Mouse (Mus musculus): ENCODE results near the gene Siah2.

The Siah2 gene

DNA sequence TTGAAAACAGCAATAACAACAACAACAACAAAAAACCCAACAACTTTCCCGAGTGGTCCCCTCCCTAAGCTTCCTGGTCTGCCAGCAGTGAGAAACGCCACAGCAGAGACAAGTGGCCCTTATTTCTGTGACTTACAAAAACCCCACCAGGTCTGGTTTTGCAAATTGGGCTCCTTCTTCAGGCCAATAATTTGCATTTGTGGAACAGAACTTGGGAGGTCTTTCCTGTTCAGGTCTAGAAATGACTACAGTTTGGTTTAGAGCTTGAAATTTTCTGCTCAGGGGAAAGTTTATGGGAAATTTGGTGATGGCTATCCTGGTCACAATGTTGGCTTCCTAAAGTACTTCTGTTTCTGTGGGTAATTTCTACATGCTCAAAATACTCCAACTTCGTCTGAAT, 4.6 kb upstream of the Siah2 start:
- in situ Hi-C loops (cut with MboI, MseI): loop anchor here (25.0 kb wide), 1 partner anchor 1890 kb away; no protein-coding TSS in a partner anchor

- in situ Hi-C loops (cut with MboI, MseI): loop anchor here (25.0 kb wide), 1 partner anchor 1892 kb away; no protein-coding TSS in a partner anchor
Observed at GRCm38 (mm10) chr3:58695507-58695906, 3.3 kb upstream of the Siah2 start.

DNA sequence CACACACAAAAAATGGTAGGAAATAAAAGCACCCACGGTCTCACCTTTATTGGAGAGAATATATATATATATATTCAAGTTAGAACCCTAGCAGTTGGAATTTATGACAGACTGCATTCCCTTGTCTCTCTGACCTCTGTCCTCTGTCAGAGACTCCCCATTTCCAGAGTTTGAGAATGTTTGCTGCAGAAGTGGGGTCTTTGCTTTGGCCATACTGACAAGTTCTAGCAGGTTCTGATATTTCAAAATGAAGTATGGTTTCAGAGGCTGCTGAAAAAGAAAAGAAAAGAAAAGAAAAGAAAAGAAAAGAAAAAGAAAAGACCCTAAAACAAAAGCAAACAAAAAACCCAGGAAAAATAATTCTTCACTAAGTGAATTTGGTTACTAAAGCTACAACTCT, 2.8 kb upstream of the Siah2 start:
- in situ Hi-C loops (cut with MboI, MseI): loop anchor here (25.0 kb wide), 1 partner anchor 1892 kb away; no protein-coding TSS in a partner anchor

- in situ Hi-C loops (cut with MboI, MseI): loop anchor here (5.0 to 25.0 kb wide), 2 partner anchors 111 to 1894 kb away; no protein-coding TSS in a partner anchor
Observed at GRCm38 (mm10) chr3:58693331-58693730, 1.1 kb upstream of the Siah2 start.

DNA sequence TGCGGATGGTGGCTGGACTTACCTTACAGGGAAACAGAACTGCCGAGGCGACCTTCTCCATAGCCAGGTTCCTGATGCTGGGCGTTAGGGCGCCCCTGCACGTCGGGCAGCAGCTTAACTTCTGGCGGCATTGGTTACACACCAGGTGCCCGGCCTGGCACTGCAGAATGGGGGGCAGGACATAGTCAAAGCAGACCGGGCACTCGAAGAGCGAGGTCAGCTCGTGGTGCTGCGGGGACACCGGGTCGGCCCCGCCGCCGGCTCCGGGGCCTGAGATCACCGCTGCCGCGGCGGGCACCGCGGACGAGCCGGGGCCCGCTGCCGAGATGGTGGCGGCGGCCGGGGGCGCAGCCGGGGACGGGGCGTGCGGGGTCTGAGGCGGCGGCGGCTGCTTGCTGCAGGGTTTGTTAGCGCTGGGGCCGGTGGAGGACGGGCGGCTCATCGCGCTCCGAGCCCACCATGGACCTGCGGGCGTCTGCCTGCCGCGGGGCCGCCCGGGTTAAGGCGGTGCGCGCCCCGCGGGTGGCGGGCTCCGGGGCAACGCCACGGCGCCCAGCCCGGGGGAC, 743 bp downstream of the Siah2 start:
- in situ Hi-C loops (cut with MboI, MseI): loop anchor here (5.0 to 25.0 kb wide), 2 partner anchors 109 to 1896 kb away; no protein-coding TSS in a partner anchor

DNA sequence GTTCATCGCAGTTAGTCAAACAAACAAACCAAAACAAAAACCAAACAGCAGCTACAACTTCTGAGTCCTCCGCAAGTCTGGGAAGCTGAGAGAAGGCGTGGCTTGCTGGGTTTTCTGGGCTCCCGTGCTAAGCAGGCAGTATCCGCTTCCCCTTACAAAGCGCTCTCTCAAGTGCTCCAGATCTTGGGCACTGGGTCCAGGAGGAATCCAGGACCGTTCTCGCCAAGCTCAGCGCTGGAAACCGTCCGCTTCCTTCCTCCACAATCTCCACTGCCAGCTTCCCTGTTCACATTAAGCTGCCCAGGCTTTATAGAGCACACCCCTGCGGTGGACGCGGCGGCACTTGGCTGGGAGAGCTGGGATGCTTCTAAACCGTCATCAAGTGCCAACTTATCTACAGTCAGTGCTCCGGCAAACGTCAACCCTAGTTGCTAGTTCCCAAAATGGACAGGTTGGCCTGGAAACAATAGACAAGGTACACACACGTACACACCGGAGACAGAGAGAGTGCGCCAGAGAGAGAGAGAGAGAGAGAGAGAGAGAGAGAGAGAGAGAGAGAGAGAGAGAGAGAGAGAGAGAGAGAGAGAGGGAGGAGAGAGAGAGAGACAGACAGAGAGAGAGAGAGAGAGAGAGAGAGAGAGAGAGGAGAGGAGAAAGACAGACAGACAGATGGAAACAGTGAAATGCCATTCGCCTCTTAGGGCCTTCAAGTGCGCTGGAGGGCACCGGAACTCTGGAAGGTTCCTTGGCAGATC, 1.4 kb downstream of the Siah2 start:
- in situ Hi-C loops (cut with MboI, MseI): loop anchor here (5.0 to 25.0 kb wide), 2 partner anchors 108 to 1897 kb away; no protein-coding TSS in a partner anchor

- in situ Hi-C loops (cut with MboI, MseI): loop anchor here (5.0 to 25.0 kb wide), 2 partner anchors 107 to 1898 kb away; no protein-coding TSS in a partner anchor
Observed at GRCm38 (mm10) chr3:58689721-58690120, 2.5 kb downstream of the Siah2 start.

DNA sequence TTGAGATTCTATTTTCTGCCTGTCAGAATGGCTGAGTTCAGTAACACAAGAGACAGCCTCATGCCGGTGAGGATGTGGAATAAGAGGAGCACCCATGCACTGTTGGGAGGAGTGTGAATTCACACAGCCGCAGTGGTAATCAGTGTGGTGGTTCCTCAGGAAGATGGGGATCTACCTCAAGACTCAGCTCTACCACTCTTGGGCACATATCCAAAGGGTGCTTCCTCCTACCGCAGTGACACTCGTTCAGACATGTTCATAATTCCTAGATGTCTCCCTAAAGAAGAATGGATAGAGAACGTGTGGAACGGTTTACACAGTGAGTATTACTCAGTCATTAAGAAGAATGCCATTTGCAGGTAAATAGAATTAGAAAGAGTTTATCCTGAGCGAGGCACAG, 3.1 kb downstream of the Siah2 start:
- in situ Hi-C loops (cut with MboI, MseI): loop anchor here (25.0 kb wide), 1 partner anchor 1898 kb away; no protein-coding TSS in a partner anchor

GRCm38 (mm10) chr3:58688551-58688950, 3.6 kb downstream of the Siah2 start:
- in situ Hi-C loops (cut with MboI, MseI): loop anchor here (25.0 kb wide), 1 partner anchor 1899 kb away; no protein-coding TSS in a partner anchor

- in situ Hi-C loops (cut with MboI, MseI): loop anchor here (25.0 kb wide), 1 partner anchor 1900 kb away; no protein-coding TSS in a partner anchor
Observed at GRCm38 (mm10) chr3:58686922-58687284, 5.3 kb downstream of the Siah2 start.

- in situ Hi-C loops (cut with MboI, MseI): loop anchor here (25.0 kb wide), 1 partner anchor 1901 kb away; no protein-coding TSS in a partner anchor
Observed at GRCm38 (mm10) chr3:58686206-58686921, 5.8 kb downstream of the Siah2 start.

DNA sequence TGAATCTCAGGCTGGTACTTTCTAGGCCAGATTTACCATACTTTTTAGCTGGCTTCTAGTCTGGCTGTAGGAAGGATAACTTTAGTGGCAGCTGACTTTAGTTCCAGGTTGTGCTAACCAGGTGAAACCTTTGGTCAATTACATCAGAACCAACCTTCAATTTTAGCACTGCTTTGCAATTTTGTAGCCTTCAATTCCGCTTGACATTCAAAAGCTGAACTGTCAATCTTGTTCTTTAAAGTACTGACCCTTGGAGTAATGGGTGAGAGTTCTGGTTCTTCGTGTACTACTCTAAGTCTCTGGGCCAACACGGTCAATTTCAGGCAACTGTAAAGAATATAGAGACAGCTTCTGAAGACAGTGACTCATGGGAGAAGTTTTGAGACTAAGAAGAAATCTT, 6.8 kb downstream of the Siah2 start:
- in situ Hi-C loops (cut with MboI, MseI): loop anchor here (25.0 kb wide), 1 partner anchor 1902 kb away; no protein-coding TSS in a partner anchor

DNA sequence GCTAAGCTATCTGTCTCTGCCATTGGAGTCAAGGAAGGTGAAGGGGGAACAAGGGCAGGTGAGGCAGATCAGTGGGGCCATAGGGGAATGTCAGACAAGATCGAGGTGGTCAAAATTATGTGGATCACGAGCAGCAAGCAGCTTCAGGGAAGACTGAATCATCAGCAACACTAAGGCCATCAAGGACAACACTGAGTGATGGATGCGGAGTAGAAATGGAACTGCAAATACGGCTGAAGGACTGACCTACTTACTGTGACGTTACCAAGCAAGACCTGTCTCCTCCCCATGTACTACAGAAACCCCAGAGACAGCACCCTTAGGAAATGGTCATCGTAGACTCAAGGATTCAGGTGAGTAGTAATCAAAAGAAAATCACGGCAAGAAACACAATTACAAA, 8.9 kb downstream of the Siah2 start:
- in situ Hi-C loops (cut with MboI, MseI): loop anchor here (25.0 kb wide), 1 partner anchor 1904 kb away; no protein-coding TSS in a partner anchor

GRCm38 (mm10) chr3:58682336-58682735, 9.9 kb downstream of the Siah2 start:
- in situ Hi-C loops (cut with MboI, MseI): loop anchor here (25.0 kb wide), 1 partner anchor 1905 kb away; no protein-coding TSS in a partner anchor

DNA sequence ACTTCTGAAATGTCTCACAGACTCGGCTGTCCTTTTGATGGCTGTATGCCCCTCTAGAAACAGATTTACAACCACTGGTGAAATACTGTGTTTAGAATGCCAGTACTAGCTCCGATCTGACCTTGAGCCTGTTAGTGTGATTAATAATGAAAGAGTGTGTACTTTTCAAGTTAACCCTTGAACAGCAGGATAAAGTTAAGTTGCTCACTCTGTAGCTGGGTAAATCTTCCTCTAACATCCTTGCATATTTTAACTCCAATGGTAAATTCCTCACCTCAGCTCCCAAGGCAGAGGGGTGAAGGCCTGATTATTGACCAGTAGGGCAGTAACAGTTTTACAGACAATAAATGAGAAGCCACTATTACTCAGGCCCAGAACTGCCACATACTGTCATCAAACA, 10.4 kb downstream of the Siah2 start:
- in situ Hi-C loops (cut with MboI, MseI): loop anchor here (25.0 kb wide), 1 partner anchor 1905 kb away; no protein-coding TSS in a partner anchor

DNA sequence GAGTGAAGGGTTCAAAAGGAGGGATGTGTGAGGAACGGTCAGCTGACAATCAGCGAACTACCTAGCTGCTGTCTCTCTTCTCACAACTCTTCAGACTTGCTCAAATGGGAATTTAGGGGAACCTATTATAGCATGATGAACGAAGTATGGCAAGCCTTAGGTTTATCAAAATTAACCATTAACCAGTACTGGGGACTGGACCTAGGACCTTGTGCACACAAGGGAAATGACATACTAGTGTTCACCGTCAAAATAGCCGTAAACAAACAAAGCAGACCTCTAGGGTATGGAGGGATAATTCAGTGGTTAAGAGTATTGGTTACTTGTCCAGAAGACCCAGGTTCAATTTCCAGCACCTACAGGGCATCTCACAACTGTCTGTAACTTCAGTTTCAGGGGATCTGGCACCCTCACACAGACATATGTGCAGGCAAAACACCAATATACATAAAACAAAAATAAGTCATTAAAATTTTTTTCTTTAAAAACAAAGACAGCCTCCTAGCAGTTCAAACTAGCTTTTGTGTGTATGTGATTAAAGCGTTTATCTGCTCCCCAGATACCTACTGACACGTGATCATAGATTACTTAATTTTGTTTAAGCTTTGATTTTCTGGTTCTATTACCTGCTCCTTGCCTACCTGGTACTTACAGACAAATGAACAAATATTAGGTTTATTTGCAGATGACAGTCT, 11.1 kb downstream of the Siah2 start:
- in situ Hi-C loops (cut with MboI, MseI): loop anchor here (25.0 kb wide), 1 partner anchor 1906 kb away; no protein-coding TSS in a partner anchor

GRCm38 (mm10) chr3:58679996-58680395, 12.2 kb downstream of the Siah2 start:
- in situ Hi-C loops (cut with MboI, MseI): loop anchor here (25.0 kb wide), 1 partner anchor 1907 kb away; no protein-coding TSS in a partner anchor

DNA sequence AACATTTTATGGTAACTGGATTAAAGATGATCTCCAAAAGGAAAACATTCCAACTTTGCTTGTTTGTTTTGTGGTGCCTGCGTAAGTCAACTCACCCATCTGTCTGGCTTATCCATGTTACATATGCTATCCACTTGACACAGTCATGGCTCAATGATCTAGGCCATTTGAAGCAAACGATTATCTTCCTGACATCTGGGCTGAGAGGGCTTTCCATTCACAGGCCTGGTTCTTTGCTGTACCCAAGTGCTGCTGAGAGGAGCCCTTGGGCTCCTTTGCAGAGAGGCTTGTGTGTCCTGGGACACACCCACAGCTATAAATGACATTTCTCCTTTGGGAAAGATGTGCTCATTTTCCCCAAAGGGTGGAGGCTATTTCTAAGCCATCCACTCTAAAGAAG, 13.3 kb downstream of the Siah2 start:
- in situ Hi-C loops (cut with MboI, MseI): loop anchor here (25.0 kb wide), 1 partner anchor 1908 kb away; no protein-coding TSS in a partner anchor

DNA sequence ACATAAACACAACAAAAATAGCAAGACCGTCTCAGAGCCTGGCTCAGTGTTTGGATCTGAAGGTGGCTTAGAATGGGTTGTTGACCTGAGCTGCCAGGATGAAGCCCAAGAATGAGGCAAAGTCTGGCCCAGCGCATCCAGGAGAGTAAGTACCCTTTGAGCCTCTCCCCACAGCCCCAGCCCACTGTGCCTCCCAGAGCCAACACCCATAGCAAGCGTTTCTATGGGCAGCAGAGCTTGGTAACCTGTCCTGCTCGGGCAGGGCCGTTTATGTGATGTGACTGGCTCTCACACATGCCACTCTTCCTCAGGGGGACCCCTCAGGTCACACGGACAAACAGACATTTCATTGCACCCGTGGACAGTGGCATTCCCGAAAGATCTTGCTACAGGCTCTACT, 13.8 kb downstream of the Siah2 start:
- in situ Hi-C loops (cut with MboI, MseI): loop anchor here (25.0 kb wide), 1 partner anchor 1909 kb away; no protein-coding TSS in a partner anchor

- in situ Hi-C loops (cut with MboI, MseI): loop anchor here (25.0 kb wide), 1 partner anchor 1910 kb away; no protein-coding TSS in a partner anchor
Observed at GRCm38 (mm10) chr3:58677615-58678014, 14.6 kb downstream of the Siah2 start.

DNA sequence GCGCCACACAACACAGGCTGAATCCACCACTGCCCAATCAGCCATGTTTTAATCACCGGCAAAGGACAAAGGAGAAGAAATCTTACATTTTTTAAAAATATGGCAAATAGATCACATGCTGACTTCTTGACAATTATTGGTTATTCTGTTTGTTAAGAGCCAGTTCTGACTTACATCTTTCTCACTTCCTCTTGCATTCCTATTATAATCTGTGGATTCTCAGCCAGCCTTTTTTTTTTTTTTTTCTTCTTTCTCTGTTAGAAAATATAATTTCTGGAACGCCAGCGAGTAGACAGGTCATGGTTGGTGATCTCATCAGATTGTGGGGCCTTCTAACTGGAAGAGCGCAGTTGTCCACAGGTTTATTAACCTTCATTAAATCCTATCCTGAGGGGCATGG, 18.9 kb downstream of the Siah2 start:
- in situ Hi-C loops (cut with MboI, MseI): no loop called here

All from T-helper 2 cell (primary cell).